Mouse (Mus musculus): Measurements from ENCODE around the gene Cldn13. TPM values are rescaled to one million over a fixed set of nuclear protein-coding genes. Genes with fewer than 3 reads are reported as not detected.

Gene Cldn13
- polyA plus RNA-seq, 1 experiment from 2014 or later: 1.0 TPM

DNA sequence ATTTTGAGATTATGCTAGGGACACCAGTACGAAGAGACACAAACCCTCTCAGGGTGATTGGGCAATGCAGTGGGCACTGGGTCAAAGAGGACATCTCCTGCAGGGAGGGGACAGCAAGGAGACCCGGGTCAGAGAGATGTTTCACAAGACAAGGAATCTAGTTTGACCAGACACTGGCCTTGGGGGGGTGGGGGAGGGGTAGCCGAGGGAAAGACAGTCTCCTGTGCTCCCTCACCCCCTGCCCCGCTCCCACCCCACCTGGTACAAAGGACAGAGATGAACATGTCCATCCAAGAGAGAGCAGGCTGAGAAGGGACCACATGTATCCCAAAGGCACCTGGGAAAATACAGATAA is 32.7 kb upstream of the Cldn13 start:
- Histone ChIP-seq H3K36me3 (ENCODE audit: control insufficient read depth, insufficient read depth, low read length) (no peaks in the 10 kb centered on the region), H3K27me3 (ENCODE audit: control insufficient read depth, insufficient read depth, low read length) (peaks cover 8% of the 10 kb centered on the region; the same call in 1 of the 2 replicates), H3K4me1 (ENCODE audit: control insufficient read depth, insufficient read depth, low read length) (peaks cover 19% of the 10 kb centered on the region; the same call in 1 of the 2 replicates), H3K4me2 (replicated peaks; ENCODE audit: low read depth, low read length) (no peak overlapping the region), H3K9me3 (ENCODE audit: control insufficient read depth, low read depth, low read length) (no peaks in the 10 kb centered on the region), H3K9ac (replicated peaks; ENCODE audit: low read depth, low read length) (no peak overlapping the region), H3K4me3 (ENCODE audit: low read depth, low read length) (no peak overlapping the region), H3K27ac (ENCODE audit: low read length) (peak overlapping the region; percentile 87; the same call in 1 of the 2 replicates)
- WGBS: 50% methylated on average over 4 of the region's 4 CpGs
- no peak for ATAC-seq (ENCODE audit: insufficient number of reproducible peaks, insufficient read depth, low FRiP score, low read depth)

DNA sequence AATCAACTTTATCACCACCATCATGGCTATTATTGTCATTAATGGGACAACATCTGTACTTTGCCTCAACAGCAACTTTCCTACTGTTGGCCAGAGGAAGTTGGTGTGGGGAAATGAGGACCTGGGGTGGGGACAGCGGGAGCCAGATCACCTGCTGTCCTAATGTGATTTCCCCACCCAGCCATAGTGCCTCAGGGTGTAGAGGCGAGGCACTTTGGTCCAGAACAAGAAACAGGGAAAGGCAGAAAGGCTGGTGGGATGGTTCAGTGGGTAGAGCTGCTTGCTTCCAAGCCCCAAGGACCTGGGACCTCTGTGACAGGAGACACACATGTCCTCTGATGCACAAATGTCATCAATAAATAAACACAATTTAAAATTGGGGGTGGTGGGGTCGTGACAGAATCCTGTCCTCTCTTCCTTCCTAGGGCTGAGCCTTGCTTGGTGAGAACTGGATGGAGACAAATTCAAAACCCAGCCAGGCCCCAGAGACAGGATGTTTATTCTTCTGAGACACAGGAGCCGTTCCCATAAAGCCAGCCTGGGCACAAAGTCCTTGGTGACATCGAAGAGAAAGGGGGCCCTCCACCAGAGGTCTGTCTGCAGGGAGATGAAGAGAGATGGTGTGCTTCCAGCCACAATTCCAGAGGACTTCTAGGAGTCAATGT is 32.2 kb upstream of the Cldn13 start:
- Histone ChIP-seq H3K9me3 (ENCODE audit: control insufficient read depth, low read depth, low read length) (no peaks in the 10 kb centered on the region), H3K27me3 (ENCODE audit: control insufficient read depth, insufficient read depth, low read length) (peaks cover 8% of the 10 kb centered on the region; the same call in 1 of the 2 replicates), H3K9ac (replicated peaks; ENCODE audit: low read depth, low read length) (no peak overlapping the region), H3K4me1 (ENCODE audit: control insufficient read depth, insufficient read depth, low read length) (peaks cover 19% of the 10 kb centered on the region; the same call in 1 of the 2 replicates), H3K36me3 (ENCODE audit: control insufficient read depth, insufficient read depth, low read length) (no peaks in the 10 kb centered on the region), H3K4me3 (ENCODE audit: low read depth, low read length) (no peak overlapping the region), H3K27ac (ENCODE audit: low read length) (peak overlapping the region; percentile 87), H3K4me2 (replicated peaks; ENCODE audit: low read depth, low read length) (no peak overlapping the region; the same call in 1 of the 2 replicates)
- ATAC-seq (ENCODE audit: insufficient number of reproducible peaks, insufficient read depth, low FRiP score, low read depth): no peak
- 32% methylated on average over 5 of the region's 5 CpGs for WGBS

DNA sequence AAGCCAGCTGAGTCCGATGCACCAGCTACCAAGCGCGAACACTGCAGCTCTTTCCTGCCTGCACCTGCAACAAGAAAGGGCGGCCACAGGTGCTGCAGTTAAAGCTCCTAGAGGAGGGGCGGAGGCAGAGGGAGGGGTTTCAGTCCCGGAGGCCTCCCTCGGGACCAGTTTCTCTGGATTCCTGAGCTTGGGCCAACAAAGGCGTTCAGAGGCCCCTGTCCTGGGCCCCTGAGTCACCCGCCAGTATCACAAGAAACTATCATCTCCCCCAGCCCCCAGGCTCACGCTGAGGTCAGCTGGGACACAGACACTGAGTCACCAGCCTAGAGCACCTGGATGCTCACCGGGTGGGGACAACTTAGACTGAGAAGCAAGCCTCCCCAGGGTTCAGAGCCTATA is 31.5 kb upstream of the Cldn13 start, which contains the start of gene Cldn4:
Gene Cldn4 (minus strand): TSS at position 78 of the 399 bp plus-strand sequence.
- Histone ChIP-seq H3K4me3 (ENCODE audit: low read depth, low read length) (peak within 1 kb of the TSS; percentile 44), H3K36me3 (ENCODE audit: control insufficient read depth, insufficient read depth, low read length) (no peaks in the 10 kb centered on the region), H3K27ac (ENCODE audit: low read length) (peak within 1 kb of the TSS; percentile 87), H3K4me1 (ENCODE audit: control insufficient read depth, insufficient read depth, low read length) (peaks cover 18% of the 10 kb centered on the region; the same call in 1 of the 2 replicates), H3K4me2 (replicated peaks; ENCODE audit: low read depth, low read length) (peak within 1 kb of the TSS; percentile 37), H3K9me3 (ENCODE audit: control insufficient read depth, low read depth, low read length) (no peaks in the 10 kb centered on the region), H3K27me3 (ENCODE audit: control insufficient read depth, insufficient read depth, low read length) (peaks cover 8% of the 10 kb centered on the region; the same call in 1 of the 2 replicates), H3K9ac (replicated peaks; ENCODE audit: low read depth, low read length) (peak within 1 kb of the TSS; percentile 64)
- peak; percentile 83 for ATAC-seq (ENCODE audit: insufficient number of reproducible peaks, insufficient read depth, low FRiP score, low read depth)
- WGBS: 14% methylated on average over 11 of the region's 11 CpGs

DNA sequence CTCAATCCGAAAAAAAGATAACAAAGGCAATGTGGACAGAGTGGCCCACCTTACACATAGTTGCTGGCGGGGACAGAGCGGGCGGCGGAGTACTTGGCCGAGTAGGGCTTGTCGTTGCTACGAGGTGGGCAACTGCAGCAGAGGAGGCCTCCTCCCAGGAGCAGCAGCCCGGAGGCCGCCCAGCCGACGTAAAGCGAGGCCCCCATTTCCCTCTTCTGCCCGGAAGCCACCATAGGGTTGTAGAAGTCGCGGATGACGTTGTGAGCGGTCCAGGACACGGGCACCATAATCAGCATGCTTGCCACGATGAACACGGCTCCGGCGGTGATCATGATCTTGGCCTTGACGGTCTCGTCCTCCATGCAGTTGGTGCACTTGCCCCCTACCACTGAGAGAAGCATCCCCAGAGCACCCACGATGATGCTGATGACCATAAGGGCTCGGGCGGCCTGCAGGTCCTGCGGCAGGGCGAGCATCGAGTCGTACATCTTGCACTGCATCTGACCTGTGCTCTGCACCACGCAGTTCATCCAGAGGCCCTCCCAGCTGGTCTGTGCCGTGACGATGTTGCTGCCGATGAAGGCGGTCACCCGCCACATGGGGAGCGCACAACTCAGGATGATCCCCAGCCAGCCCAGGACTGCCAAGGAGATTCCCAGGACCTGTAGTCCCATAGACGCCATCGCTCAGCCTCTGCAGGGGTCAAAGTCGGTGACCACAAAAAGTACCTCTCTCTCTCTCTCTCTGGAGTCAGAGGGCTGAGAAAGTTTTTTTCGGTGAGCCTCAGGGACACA is 30.9 kb upstream of the Cldn13 start:
- 22% methylated on average over 43 of the region's 43 CpGs for WGBS
- Histone ChIP-seq H3K4me1 (ENCODE audit: control insufficient read depth, insufficient read depth, low read length) (peaks cover 12% of the 10 kb centered on the region; the same call in 1 of the 2 replicates), H3K36me3 (ENCODE audit: control insufficient read depth, insufficient read depth, low read length) (no peaks in the 10 kb centered on the region)

DNA sequence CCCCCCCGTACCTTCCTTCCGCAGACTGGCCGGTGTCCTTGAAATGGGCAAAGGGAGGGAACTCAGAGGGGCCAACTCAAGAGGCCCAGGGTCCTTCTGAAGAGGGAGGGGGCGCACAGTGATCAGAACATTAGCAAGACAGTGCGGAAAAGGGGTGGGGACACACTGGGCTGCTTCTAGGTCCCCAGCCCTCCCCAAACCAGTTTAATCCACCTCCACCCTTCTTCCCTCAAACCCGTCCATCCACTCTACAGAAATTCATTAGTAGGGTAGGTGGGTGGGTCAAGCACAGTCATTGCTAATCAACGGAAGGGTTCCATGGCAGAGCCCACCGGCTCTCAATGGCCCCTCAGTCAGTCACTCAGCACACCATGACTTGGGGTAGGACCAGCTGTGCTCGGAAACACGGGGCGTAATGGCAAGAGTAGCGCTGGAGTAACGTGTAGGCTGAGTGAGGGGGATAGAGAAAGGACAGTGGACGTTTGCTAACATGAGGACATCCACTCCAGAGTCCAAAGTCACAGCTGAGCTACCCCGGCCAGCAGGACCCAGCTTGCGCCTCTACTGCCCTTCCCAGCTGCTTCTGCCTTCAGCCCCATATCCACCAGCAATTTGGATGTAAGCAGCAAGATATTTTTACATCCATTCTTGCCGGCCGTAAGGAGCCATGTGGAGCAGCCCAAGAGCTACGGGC is 30.1 kb upstream of the Cldn13 start:
- no peaks in the 10 kb centered on the region for H3K36me3 ChIP-seq (ENCODE audit: control insufficient read depth, insufficient read depth, low read length)
- H3K9ac ChIP-seq (replicated peaks; ENCODE audit: low read depth, low read length): peak overlapping the region; percentile 64
- H3K4me3 ChIP-seq (ENCODE audit: low read depth, low read length): peak overlapping the region; percentile 44
- peak overlapping the region; percentile 87 for H3K27ac ChIP-seq (ENCODE audit: low read length)
- 41% methylated on average over 18 of the region's 19 CpGs for WGBS
- no peak for ATAC-seq (ENCODE audit: insufficient number of reproducible peaks, insufficient read depth, low FRiP score, low read depth)
- H3K4me1 ChIP-seq (ENCODE audit: control insufficient read depth, insufficient read depth, low read length): peaks cover 7% of the 10 kb centered on the region; the same call in 1 of the 2 replicates
- H3K9me3 ChIP-seq (ENCODE audit: control insufficient read depth, low read depth, low read length): no peaks in the 10 kb centered on the region
- H3K27me3 ChIP-seq (ENCODE audit: control insufficient read depth, insufficient read depth, low read length): peaks cover 8% of the 10 kb centered on the region; the same call in 1 of the 2 replicates
- peak overlapping the region; percentile 37 for H3K4me2 ChIP-seq (replicated peaks; ENCODE audit: low read depth, low read length)

More for the DNA sequence above, 30.9 kb upstream of the Cldn13 start:
- Histone ChIP-seq H3K9ac (replicated peaks; ENCODE audit: low read depth, low read length) (peak overlapping the region; percentile 64), H3K4me3 (ENCODE audit: low read depth, low read length) (peak overlapping the region; percentile 44), H3K27ac (ENCODE audit: low read length) (peak overlapping the region; percentile 87), H3K9me3 (ENCODE audit: control insufficient read depth, low read depth, low read length) (no peaks in the 10 kb centered on the region), H3K4me2 (replicated peaks; ENCODE audit: low read depth, low read length) (peak overlapping the region; percentile 37), H3K27me3 (ENCODE audit: control insufficient read depth, insufficient read depth, low read length) (peaks cover 8% of the 10 kb centered on the region; the same call in 1 of the 2 replicates)
- no peak for ATAC-seq (ENCODE audit: insufficient number of reproducible peaks, insufficient read depth, low FRiP score, low read depth)

DNA sequence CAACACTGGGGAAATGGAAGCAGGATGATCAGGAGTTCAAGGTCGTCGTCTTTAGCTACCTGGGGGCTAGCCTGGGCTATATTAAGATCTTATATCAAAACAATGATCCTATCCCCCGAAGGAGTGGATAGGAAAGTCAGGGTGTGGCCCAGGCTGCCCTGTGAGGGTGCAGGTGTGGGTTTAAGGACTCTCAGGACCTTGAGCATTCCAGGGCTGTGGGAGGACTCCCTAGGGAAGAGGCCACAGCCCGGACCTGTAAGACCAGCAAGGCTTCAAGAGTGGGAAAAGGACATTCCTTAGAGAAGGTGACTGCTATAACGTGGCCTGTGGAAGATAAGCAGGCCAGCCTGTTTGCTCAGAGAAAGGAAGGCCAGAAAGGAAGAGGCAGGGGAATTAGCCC is 28.9 kb upstream of the Cldn13 start:
- no peaks in the 10 kb centered on the region for H3K36me3 ChIP-seq (ENCODE audit: control insufficient read depth, insufficient read depth, low read length)
- peak overlapping the region; percentile 44; the same call in 1 of the 2 replicates for H3K4me3 ChIP-seq (ENCODE audit: low read depth, low read length)
- WGBS: 63% methylated on average over 5 of the region's 5 CpGs
- no peak overlapping the region for H3K9ac ChIP-seq (replicated peaks; ENCODE audit: low read depth, low read length)
- peak overlapping the region; percentile 37 for H3K4me2 ChIP-seq (replicated peaks; ENCODE audit: low read depth, low read length)
- ATAC-seq (ENCODE audit: insufficient number of reproducible peaks, insufficient read depth, low FRiP score, low read depth): no peak
- H3K9me3 ChIP-seq (ENCODE audit: control insufficient read depth, low read depth, low read length): no peaks in the 10 kb centered on the region
- peaks cover 8% of the 10 kb centered on the region; the same call in 1 of the 2 replicates for H3K27me3 ChIP-seq (ENCODE audit: control insufficient read depth, insufficient read depth, low read length)
- H3K4me1 ChIP-seq (ENCODE audit: control insufficient read depth, insufficient read depth, low read length): peaks cover 7% of the 10 kb centered on the region; the same call in 1 of the 2 replicates
- no peak overlapping the region; the same call in 1 of the 2 replicates for H3K27ac ChIP-seq (ENCODE audit: low read length)

DNA sequence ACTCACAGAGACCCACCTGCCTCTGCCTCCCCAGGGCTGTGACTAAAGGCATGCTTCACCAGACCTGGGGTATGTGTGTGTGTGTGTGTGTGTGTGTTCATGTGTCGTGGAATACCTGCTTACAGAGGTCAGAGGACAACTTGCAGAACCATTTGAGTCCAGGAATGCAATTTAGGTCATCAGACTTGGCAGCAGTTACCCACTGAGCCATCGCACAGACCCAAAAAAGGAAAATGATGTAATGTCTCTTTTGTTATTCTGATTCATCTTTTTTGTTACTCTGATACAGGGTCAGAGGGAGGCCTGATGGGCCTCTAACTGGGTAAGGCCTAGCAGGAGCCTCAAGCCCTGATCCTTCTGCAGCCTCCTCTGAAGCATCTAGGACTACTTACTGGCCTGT is 27.4 kb upstream of the Cldn13 start:
- Histone ChIP-seq H3K27ac (ENCODE audit: low read length) (no peak overlapping the region), H3K9me3 (ENCODE audit: control insufficient read depth, low read depth, low read length) (no peaks in the 10 kb centered on the region), H3K27me3 (ENCODE audit: control insufficient read depth, insufficient read depth, low read length) (peaks cover 8% of the 10 kb centered on the region; the same call in 1 of the 2 replicates), H3K4me2 (replicated peaks; ENCODE audit: low read depth, low read length) (no peak overlapping the region), H3K4me3 (ENCODE audit: low read depth, low read length) (no peak overlapping the region), H3K36me3 (ENCODE audit: control insufficient read depth, insufficient read depth, low read length) (no peaks in the 10 kb centered on the region), H3K9ac (replicated peaks; ENCODE audit: low read depth, low read length) (no peak overlapping the region), H3K4me1 (ENCODE audit: control insufficient read depth, insufficient read depth, low read length) (peaks cover 5% of the 10 kb centered on the region; the same call in 1 of the 2 replicates)
- WGBS: 73% methylated on average over 2 of the region's 2 CpGs
- ATAC-seq (ENCODE audit: insufficient number of reproducible peaks, insufficient read depth, low FRiP score, low read depth): no peak
